Comparison of ENCODE assay signal across 26 mouse cellular contexts in the genomic region with DNA sequence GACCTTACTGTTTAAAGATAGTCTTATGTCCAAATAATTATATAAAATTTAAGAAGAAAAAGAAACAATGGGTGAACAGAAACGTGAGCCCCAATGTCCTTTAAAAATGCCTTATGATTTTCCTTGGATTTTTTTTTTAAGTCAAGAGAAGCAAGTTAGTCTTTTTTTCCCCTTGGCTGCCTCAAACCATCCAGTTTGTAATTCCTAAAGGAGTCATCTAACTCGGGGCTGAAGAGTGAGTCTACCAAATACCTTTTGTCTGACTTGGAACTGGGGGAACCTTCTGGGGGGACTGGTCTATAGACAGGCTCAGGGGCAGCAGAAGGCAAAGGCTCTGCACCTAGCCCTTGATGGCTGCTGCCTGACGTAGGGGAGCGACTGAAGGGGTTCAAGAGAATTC. TPM values are rescaled to one million over a fixed set of nuclear protein-coding genes. Genes with fewer than 3 reads are reported as not detected.
"Had no signal": no experiment of that assay in that cellular context is flagged by ENCODE, and none has a peak within 500 bp of the region (broad histone marks: within the 10 kb centered on the region; RNA-seq: fewer than 3 reads in every experiment).

No protein-coding gene starts in this region.

- H3K9me3 ChIP-seq: heart, embryonic 13.5 days; heart, embryonic 15.5 days; hindbrain, embryonic 13.5 days; hindbrain, embryonic 15.5 days; kidney, embryonic 15.5 days; liver, embryonic 13.5 days; liver, embryonic 15.5 days had no signal

- H3K4me3 ChIP-seq: heart, adult 2 months; heart, embryonic 13.5 days; heart, embryonic 15.5 days; hindbrain, embryonic 13.5 days; hindbrain, embryonic 15.5 days; kidney, embryonic 15.5 days; left cerebral cortex, adult 2 months; liver, embryonic 13.5 days; liver, embryonic 15.5 days had no signal

- H3K36me3 ChIP-seq: heart, embryonic 13.5 days; heart, embryonic 15.5 days; hindbrain, embryonic 13.5 days; hindbrain, embryonic 15.5 days; kidney, embryonic 15.5 days; liver, embryonic 13.5 days; liver, embryonic 15.5 days had no signal

- H3K27ac ChIP-seq: heart, adult 2 months; heart, embryonic 13.5 days; heart, embryonic 15.5 days; hindbrain, embryonic 13.5 days; hindbrain, embryonic 15.5 days; hindbrain, postnatal 0 days; kidney, embryonic 15.5 days; kidney, postnatal 0 days; left cerebral cortex, adult 2 months; liver, embryonic 13.5 days; liver, embryonic 15.5 days had no signal

- H3K9ac ChIP-seq: heart, embryonic 13.5 days; heart, embryonic 15.5 days; hindbrain, embryonic 13.5 days; hindbrain, embryonic 15.5 days; kidney, embryonic 15.5 days; liver, embryonic 13.5 days; liver, embryonic 15.5 days had no signal

- H3K4me2 ChIP-seq: heart, embryonic 11.5 days; heart, embryonic 13.5 days; heart, embryonic 15.5 days; hindbrain, embryonic 13.5 days; hindbrain, embryonic 15.5 days; kidney, embryonic 15.5 days; liver, embryonic 11.5 days; liver, embryonic 13.5 days; liver, embryonic 15.5 days had no signal

- ATAC-seq: hindbrain, postnatal 0 days; intestine, embryonic 16.5 days had no signal

- H3K27me3 ChIP-seq: heart, embryonic 15.5 days; hindbrain, embryonic 13.5 days; hindbrain, embryonic 15.5 days; kidney, embryonic 15.5 days; liver, embryonic 13.5 days; liver, embryonic 15.5 days had no signal

- DNase-seq: gastrocnemius, postnatal 14 days; gastrocnemius, postnatal 36 days; kidney, adult 11 months; kidney, adult 9 months; kidney, postnatal 14 days; kidney, postnatal 36 days; liver; liver, embryonic 13.5 days had no signal

- H3K4me1 ChIP-seq: hindbrain, embryonic 13.5 days; hindbrain, embryonic 15.5 days had no signal

RNA-seq across cellular contexts. Expression of a gene that starts 42.2 kb away (rescaled TPM):
- total RNA-seq: gastrocnemius, adult 18-20 months; gastrocnemius, postnatal 36 days; heart, adult 2 months; hematopoietic stem cell, adult 5-6 weeks; layer of hippocampus, postnatal 25 days; left cerebral cortex, adult 2 months; left cerebral cortex, postnatal 14 days; left cerebral cortex, postnatal 36 days had no signal
